Mouse (Mus musculus) B cell, adult 62 days (primary cell): ENCODE data around the gene Ctsg. TPM values are rescaled to one million over a fixed set of nuclear protein-coding genes. Genes with fewer than 3 reads are reported as not detected.

Experiments
- total RNA-seq: library from RNA; stranded (reverse); gene quantifications from 4 replicates; pipeline ENCODE4 v1.2.4, GENCODE M21; 2023

Ctsg gene
- total RNA-seq = not detected in 4 replicates

DNA sequence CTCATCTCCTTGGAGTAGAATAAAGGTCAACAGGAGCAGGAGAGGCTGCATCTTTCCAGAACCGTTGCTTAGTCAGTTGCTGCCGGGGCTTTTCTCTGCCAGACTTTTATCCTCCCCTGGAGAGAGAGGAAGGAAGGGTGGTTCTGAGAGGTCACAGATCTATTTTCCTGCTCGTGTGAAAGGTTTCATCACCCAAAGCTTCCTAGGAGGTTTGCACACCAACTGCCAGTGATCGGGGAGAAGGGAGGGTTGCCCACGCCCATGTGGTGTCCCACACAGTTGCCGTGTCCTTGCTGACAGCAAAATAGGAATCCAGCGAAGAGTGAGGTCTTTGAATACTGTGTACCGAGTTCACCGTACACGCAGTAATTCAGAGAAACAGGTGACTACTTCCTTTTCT is at the start of gene Ctsg:
Gene Ctsg (minus strand): TSS at position 189 of the 400 bp plus-strand sequence.

DNA sequence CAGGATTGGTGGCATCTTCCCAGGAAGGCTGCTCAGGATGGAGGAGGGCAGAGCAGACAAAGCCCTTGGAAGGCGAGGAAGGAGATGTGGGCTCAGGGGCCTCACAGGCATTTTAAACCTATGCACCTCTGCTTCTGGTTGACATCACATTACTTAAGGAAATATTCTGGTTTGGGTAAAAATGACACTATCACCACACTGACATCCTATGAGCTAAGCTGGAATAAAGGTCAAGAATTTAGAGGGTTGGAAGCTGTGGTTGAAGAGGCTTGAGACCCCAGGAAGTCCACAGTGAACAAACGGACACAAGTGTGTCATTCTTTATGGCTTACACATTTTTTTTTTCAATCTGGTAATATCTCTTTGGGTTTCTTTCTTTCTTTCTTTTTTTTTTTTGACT is 30.1 kb upstream of the Ctsg start, which contains the start of gene Gzmd:
Gene Gzmd (minus strand): TSS at position 101 of the 400 bp plus-strand sequence.

DNA sequence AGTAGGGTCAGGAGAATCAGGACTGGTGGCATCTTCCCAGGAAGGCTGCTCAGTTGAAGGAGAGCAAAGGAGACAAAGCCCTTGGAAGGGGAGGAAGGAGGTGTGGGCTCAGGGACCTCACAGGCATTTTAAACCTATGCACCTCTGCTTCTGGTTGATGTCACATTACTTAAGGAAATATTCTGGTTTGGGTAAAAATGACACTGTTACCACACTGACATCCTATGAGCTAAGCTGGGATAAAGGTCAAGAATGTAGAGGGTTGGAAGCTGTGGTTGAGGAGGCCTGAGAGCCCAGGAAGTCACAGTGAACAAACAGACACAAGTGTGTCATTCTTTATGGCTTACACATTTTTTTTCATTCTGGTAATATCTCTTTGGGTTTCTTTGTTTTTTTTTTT is 18.2 kb upstream of the Ctsg start, which contains the start of gene Gzme:
Gene Gzme (minus strand): TSS at position 101 of the 400 bp plus-strand sequence.

DNA sequence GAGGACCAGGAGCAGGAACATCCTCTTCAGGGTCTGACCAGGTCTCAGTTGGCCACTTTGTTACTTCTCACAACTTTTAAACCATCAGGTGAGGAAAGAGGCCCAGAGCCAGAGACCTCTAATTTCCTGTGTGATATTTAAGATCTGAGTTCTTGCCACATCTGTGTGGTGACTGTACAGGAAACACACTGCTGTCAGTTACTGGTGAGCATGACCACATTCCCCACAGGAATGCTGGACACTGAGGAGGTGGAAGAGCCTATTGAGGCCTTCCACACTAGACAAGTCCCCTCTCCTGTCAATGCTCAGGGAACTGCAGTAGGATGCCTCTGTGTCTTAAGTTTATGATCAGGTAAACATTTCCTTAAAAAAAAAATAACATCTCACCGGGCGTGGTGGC is 17.2 kb downstream of the Ctsg start, which contains the start of gene Mcpt8:
Gene Mcpt8 (minus strand): TSS at position 107 of the 400 bp plus-strand sequence.

DNA sequence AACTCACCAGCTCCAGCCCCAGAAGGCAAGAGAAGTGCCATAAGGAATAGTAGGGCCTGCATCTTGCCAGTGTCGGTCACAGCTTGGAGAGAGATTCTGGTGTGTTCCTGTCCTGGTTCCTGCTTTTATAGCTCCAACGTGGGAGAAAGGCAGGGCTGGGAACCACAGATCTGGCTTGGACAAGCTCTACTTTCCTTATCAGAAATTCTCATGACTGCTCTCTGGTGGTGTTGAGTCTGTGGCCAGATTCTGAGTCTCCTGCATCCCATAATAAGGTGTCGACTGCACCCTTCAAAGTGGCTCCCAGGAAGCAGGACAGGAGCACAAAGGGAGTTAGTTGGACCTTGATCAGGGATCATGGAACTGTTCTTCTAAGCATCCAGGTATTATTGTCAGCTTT is 40.2 kb downstream of the Ctsg start, which contains the start of gene Mcpt4:
Gene Mcpt4 (minus strand): TSS at position 101 of the 400 bp plus-strand sequence.

Other genes starting within 250 kb of the Ctsg start
- gene Nynrin, start 248.6 kb downstream of the Ctsg start, total RNA-seq = 0.06 TPM in 1 of 4 replicates, not detected in the others
- gene Cbln3, start 218.2 kb downstream of the Ctsg start, total RNA-seq = not detected in 4 replicates
- 101 TPM in 4 replicates for gene Khnyn, start 217.6 kb downstream of the Ctsg start, total RNA-seq
- gene Sdr39u1, start 202.3 kb downstream of the Ctsg start, total RNA-seq = 21.8 to 38.3 TPM (median 34.4 TPM) in 4 replicates
- not detected in 4 replicates for gene Cma1, start 157.9 kb downstream of the Ctsg start, total RNA-seq
- gene Cma2, start 151.6 kb downstream of the Ctsg start, total RNA-seq = not detected in 4 replicates
- gene Mcpt1, start 84.6 kb downstream of the Ctsg start, total RNA-seq = not detected in 4 replicates
- not detected in 4 replicates for gene Mcpt9, start 72.1 kb downstream of the Ctsg start, total RNA-seq
- gene Mcpt2, start 60.5 kb downstream of the Ctsg start, total RNA-seq = not detected in 4 replicates
- gene Mcpt4, start 40.3 kb downstream of the Ctsg start, total RNA-seq = 0.73 TPM in 1 of 4 replicates, not detected in the others
- 1.0 TPM in 1 of 4 replicates, not detected in the others for gene Mcpt8, start 17.3 kb downstream of the Ctsg start, total RNA-seq
- gene Gzme, start 18.1 kb upstream of the Ctsg start, total RNA-seq = not detected in 4 replicates
- not detected in 4 replicates for gene Gzmd, start 30.0 kb upstream of the Ctsg start, total RNA-seq
- not detected in 4 replicates for gene Gzmg, start 57.0 kb upstream of the Ctsg start, total RNA-seq
- gene Gzmn, start 72.0 kb upstream of the Ctsg start, total RNA-seq = not detected in 4 replicates
- not detected in 4 replicates for gene Gzmf, start 108.8 kb upstream of the Ctsg start, total RNA-seq
- gene Gzmc, start 132.1 kb upstream of the Ctsg start, total RNA-seq = not detected in 4 replicates
- gene Gzmb, start 159.7 kb upstream of the Ctsg start, total RNA-seq = 0.55 to 1.0 TPM (median 0.87 TPM) in 4 replicates